Mouse (Mus musculus): ENCODE results near the gene Slco3a1. TPM values are rescaled to one million over a fixed set of nuclear protein-coding genes. Genes with fewer than 3 reads are reported as not detected.

Gene Slco3a1
- polyA plus RNA-seq, 1 experiment from 2014 or later = 19.6 TPM

- H3K27me3 ChIP-seq (ENCODE audit: control insufficient read depth, insufficient read depth, low read length) = no peaks in the 10 kb centered on the region
- H3K27ac ChIP-seq (ENCODE audit: low read depth, low read length) = no peak overlapping the region
- no peak overlapping the region for H3K9ac ChIP-seq (ENCODE audit: low read depth, low read length)
- ATAC-seq (ENCODE audit: low FRiP score, low TSS enrichment) = no peak
- H3K36me3 ChIP-seq (ENCODE audit: control insufficient read depth, insufficient read depth, low read length) = no peaks in the 10 kb centered on the region
- no peak overlapping the region for H3K4me3 ChIP-seq (ENCODE audit: low read length)
- H3K4me1 ChIP-seq (ENCODE audit: control insufficient read depth, insufficient read depth, low read length) = peaks cover 13% of the 10 kb centered on the region
- H3K4me2 ChIP-seq (replicated peaks; ENCODE audit: low read depth, low read length) = no peak overlapping the region
- 72% methylated on average over 8 of the region's 8 CpGs for WGBS
- H3K9me3 ChIP-seq (ENCODE audit: control insufficient read depth, low read length) = no peaks in the 10 kb centered on the region
Observed at GRCm38 (mm10) chr7:74325052-74325451, 229.5 kb downstream of the Slco3a1 start.

- Histone ChIP-seq H3K27ac (ENCODE audit: low read depth, low read length) (no peak overlapping the region), H3K4me2 (replicated peaks; ENCODE audit: low read depth, low read length) (no peak overlapping the region), H3K9me3 (ENCODE audit: control insufficient read depth, low read length) (no peaks in the 10 kb centered on the region), H3K27me3 (ENCODE audit: control insufficient read depth, insufficient read depth, low read length) (no peaks in the 10 kb centered on the region), H3K4me3 (ENCODE audit: low read length) (no peak overlapping the region), H3K36me3 (ENCODE audit: control insufficient read depth, insufficient read depth, low read length) (no peaks in the 10 kb centered on the region; the same call in 1 of the 2 replicates), H3K9ac (ENCODE audit: low read depth, low read length) (no peak overlapping the region), H3K4me1 (ENCODE audit: control insufficient read depth, insufficient read depth, low read length) (peaks cover 13% of the 10 kb centered on the region)
- 35% methylated on average over 5 of the region's 5 CpGs for WGBS
- peak; percentile 24; the same call in 1 of the 2 replicates for ATAC-seq (ENCODE audit: low FRiP score, low TSS enrichment)
Observed at GRCm38 (mm10) chr7:74323683-74324082, 230.9 kb downstream of the Slco3a1 start.

GRCm38 (mm10) chr7:74323194-74323593 is 231.4 kb downstream of the Slco3a1 start:
- Histone ChIP-seq H3K4me3 (ENCODE audit: low read length) (no peak overlapping the region), H3K27ac (ENCODE audit: low read depth, low read length) (no peak overlapping the region), H3K27me3 (ENCODE audit: control insufficient read depth, insufficient read depth, low read length) (no peaks in the 10 kb centered on the region), H3K4me2 (replicated peaks; ENCODE audit: low read depth, low read length) (no peak overlapping the region), H3K4me1 (ENCODE audit: control insufficient read depth, insufficient read depth, low read length) (peaks cover 13% of the 10 kb centered on the region), H3K36me3 (ENCODE audit: control insufficient read depth, insufficient read depth, low read length) (no peaks in the 10 kb centered on the region; the same call in 1 of the 2 replicates), H3K9me3 (ENCODE audit: control insufficient read depth, low read length) (no peaks in the 10 kb centered on the region), H3K9ac (ENCODE audit: low read depth, low read length) (no peak overlapping the region)
- 0 out of 2 replicates have a peak, but pooled peaks have one; percentile 22 for ATAC-seq (ENCODE audit: low FRiP score, low TSS enrichment)

- Histone ChIP-seq H3K36me3 (ENCODE audit: control insufficient read depth, insufficient read depth, low read length) (no peaks in the 10 kb centered on the region; the same call in 1 of the 2 replicates), H3K27me3 (ENCODE audit: control insufficient read depth, insufficient read depth, low read length) (no peaks in the 10 kb centered on the region), H3K9ac (ENCODE audit: low read depth, low read length) (no peak overlapping the region), H3K27ac (ENCODE audit: low read depth, low read length) (no peak overlapping the region), H3K4me1 (ENCODE audit: control insufficient read depth, insufficient read depth, low read length) (peaks cover 13% of the 10 kb centered on the region), H3K4me2 (replicated peaks; ENCODE audit: low read depth, low read length) (no peak overlapping the region), H3K9me3 (ENCODE audit: control insufficient read depth, low read length) (no peaks in the 10 kb centered on the region), H3K4me3 (ENCODE audit: low read length) (no peak overlapping the region)
- WGBS = 82% methylated on average over 5 of the region's 5 CpGs
- no peak for ATAC-seq (ENCODE audit: low FRiP score, low TSS enrichment)
Observed at GRCm38 (mm10) chr7:74320635-74321034, 233.9 kb downstream of the Slco3a1 start.

- Histone ChIP-seq H3K4me3 (ENCODE audit: low read length) (no peak overlapping the region), H3K27me3 (ENCODE audit: control insufficient read depth, insufficient read depth, low read length) (no peaks in the 10 kb centered on the region), H3K27ac (ENCODE audit: low read depth, low read length) (no peak overlapping the region), H3K4me1 (ENCODE audit: control insufficient read depth, insufficient read depth, low read length) (no peaks in the 10 kb centered on the region), H3K36me3 (ENCODE audit: control insufficient read depth, insufficient read depth, low read length) (no peaks in the 10 kb centered on the region; the same call in 1 of the 2 replicates), H3K4me2 (replicated peaks; ENCODE audit: low read depth, low read length) (no peak overlapping the region), H3K9me3 (ENCODE audit: control insufficient read depth, low read length) (no peaks in the 10 kb centered on the region), H3K9ac (ENCODE audit: low read depth, low read length) (no peak overlapping the region)
- 84% methylated on average over 3 of the region's 3 CpGs for WGBS
- no peak for ATAC-seq (ENCODE audit: low FRiP score, low TSS enrichment)
Observed at GRCm38 (mm10) chr7:74315836-74316435, 238.6 kb downstream of the Slco3a1 start.

GRCm38 (mm10) chr7:74314276-74314675 is 240.3 kb downstream of the Slco3a1 start:
- 85% methylated on average over 1 of the region's 1 CpGs for WGBS
- H3K4me1 ChIP-seq (ENCODE audit: control insufficient read depth, insufficient read depth, low read length) = no peaks in the 10 kb centered on the region
- no peak overlapping the region for H3K4me3 ChIP-seq (ENCODE audit: low read length)
- H3K27ac ChIP-seq (ENCODE audit: low read depth, low read length) = no peak overlapping the region
- no peak overlapping the region for H3K4me2 ChIP-seq (replicated peaks; ENCODE audit: low read depth, low read length)
- H3K36me3 ChIP-seq (ENCODE audit: control insufficient read depth, insufficient read depth, low read length) = no peaks in the 10 kb centered on the region; the same call in 1 of the 2 replicates
- H3K27me3 ChIP-seq (ENCODE audit: control insufficient read depth, insufficient read depth, low read length) = no peaks in the 10 kb centered on the region
- H3K9me3 ChIP-seq (ENCODE audit: control insufficient read depth, low read length) = no peaks in the 10 kb centered on the region
- no peak for ATAC-seq (ENCODE audit: low FRiP score, low TSS enrichment)
- no peak overlapping the region for H3K9ac ChIP-seq (ENCODE audit: low read depth, low read length)

- Histone ChIP-seq H3K9ac (ENCODE audit: low read depth, low read length) (no peak overlapping the region), H3K27ac (ENCODE audit: low read depth, low read length) (no peak overlapping the region), H3K9me3 (ENCODE audit: control insufficient read depth, low read length) (no peaks in the 10 kb centered on the region), H3K4me1 (ENCODE audit: control insufficient read depth, insufficient read depth, low read length) (no peaks in the 10 kb centered on the region), H3K36me3 (ENCODE audit: control insufficient read depth, insufficient read depth, low read length) (no peaks in the 10 kb centered on the region; the same call in 1 of the 2 replicates), H3K4me3 (ENCODE audit: low read length) (no peak overlapping the region), H3K4me2 (replicated peaks; ENCODE audit: low read depth, low read length) (no peak overlapping the region), H3K27me3 (ENCODE audit: control insufficient read depth, insufficient read depth, low read length) (no peaks in the 10 kb centered on the region)
- WGBS = 94% methylated on average over 6 of the region's 6 CpGs
- no peak for ATAC-seq (ENCODE audit: low FRiP score, low TSS enrichment)
Observed at GRCm38 (mm10) chr7:74313279-74314105, 241.1 kb downstream of the Slco3a1 start.

GRCm38 (mm10) chr7:74311536-74311935 is 243.0 kb downstream of the Slco3a1 start:
- Histone ChIP-seq H3K9me3 (ENCODE audit: control insufficient read depth, low read length) (no peaks in the 10 kb centered on the region), H3K4me3 (ENCODE audit: low read length) (no peak overlapping the region), H3K27ac (ENCODE audit: low read depth, low read length) (no peak overlapping the region), H3K27me3 (ENCODE audit: control insufficient read depth, insufficient read depth, low read length) (no peaks in the 10 kb centered on the region), H3K9ac (ENCODE audit: low read depth, low read length) (no peak overlapping the region), H3K4me1 (ENCODE audit: control insufficient read depth, insufficient read depth, low read length) (no peaks in the 10 kb centered on the region), H3K4me2 (replicated peaks; ENCODE audit: low read depth, low read length) (no peak overlapping the region), H3K36me3 (ENCODE audit: control insufficient read depth, insufficient read depth, low read length) (no peaks in the 10 kb centered on the region)
- WGBS = 72% methylated on average over 4 of the region's 4 CpGs
- ATAC-seq (ENCODE audit: low FRiP score, low TSS enrichment) = no peak
